12 mouse cellular contexts compared by ENCODE assay signal in genomic region chr9:118877365-118878008, GRCm38 (mm10). TPM values are rescaled to one million over a fixed set of nuclear protein-coding genes. Genes with fewer than 3 reads are reported as not detected.
DNase-seq lines count a peak whose midpoint lies in the region; ATAC-seq and TF ChIP-seq lines count a peak whose summit lies in the region.
"Had no signal": no experiment of that assay in that cellular context is flagged by ENCODE, and none has a peak within 500 bp of the region (broad histone marks: within the 10 kb centered on the region; RNA-seq: fewer than 3 reads in every experiment).

No protein-coding gene starts in this region.

- H3K9me3 ChIP-seq in kidney, embryonic 15.5 days (replicated peaks) = no peaks in the 10 kb centered on the region
- no peaks in the 10 kb centered on the region for H3K9me3 ChIP-seq in heart, embryonic 11.5 days (replicated peaks; ENCODE audit: control insufficient read depth, low read length)
- H3K9me3 ChIP-seq in intestine, postnatal 0 days (ENCODE audit: control insufficient read depth) = no peaks in the 10 kb centered on the region
- H3K9me3 ChIP-seq: forebrain, embryonic 10.5 days had no signal

- 71% methylated on average over 7 of the region's 7 CpGs for WGBS in kidney, embryonic 15.5 days
- WGBS in heart, embryonic 11.5 days (ENCODE audit: insufficient replicate concordance) = 60% methylated on average over 7 of the region's 7 CpGs
- 82% methylated on average over 7 of the region's 7 CpGs for WGBS in intestine, postnatal 0 days
- WGBS in small intestine, adult 2 months = 71% methylated on average over 7 of the region's 7 CpGs

- no peak for TF ChIP-seq POLR2A in small intestine, adult 2 months (IDR thresholded peaks at IDR 0.05; ENCODE audit: low read depth, low read length)

- TF ChIP-seq CTCF in intestine, postnatal 0 days (IDR thresholded peaks at IDR 0.05; ENCODE audit: low read depth) = no peak
- TF ChIP-seq CTCF in small intestine, adult 2 months (IDR thresholded peaks at IDR 0.05; ENCODE audit: extremely low read depth, insufficient read length, insufficient replicate concordance, low read depth, low read length) = no peak

- no peak for ATAC-seq in kidney, embryonic 15.5 days (replicated peaks; ENCODE audit: low FRiP score)
- no peak for ATAC-seq in heart, embryonic 11.5 days (replicated peaks; ENCODE audit: insufficient number of reproducible peaks, low FRiP score, low TSS enrichment)
- ATAC-seq in intestine, postnatal 0 days = no peak

- peaks cover 54% of the 10 kb centered on the region for H3K36me3 ChIP-seq in kidney, embryonic 15.5 days
- 0 out of 2 replicates have a peak, but pooled peaks cover 3% of the 10 kb centered on the region for H3K36me3 ChIP-seq in heart, embryonic 11.5 days (ENCODE audit: control insufficient read depth, insufficient read depth, low read length)
- no peaks in the 10 kb centered on the region for H3K36me3 ChIP-seq in intestine, postnatal 0 days (ENCODE audit: control insufficient read depth, insufficient read depth)
- no peaks in the 10 kb centered on the region for H3K36me3 ChIP-seq in small intestine, adult 2 months (ENCODE audit: control insufficient read depth, insufficient read depth, low read length)

- H3K9ac ChIP-seq in kidney, embryonic 15.5 days = no peak overlapping the region
- H3K9ac ChIP-seq in heart, embryonic 11.5 days (ENCODE audit: low read depth, low read length) = no peak overlapping the region
- H3K9ac ChIP-seq in intestine, postnatal 0 days (ENCODE audit: low read depth, low read length) = no peak overlapping the region

- no peaks in the 10 kb centered on the region for H3K27me3 ChIP-seq in kidney, embryonic 15.5 days
- no peaks in the 10 kb centered on the region for H3K27me3 ChIP-seq in heart, embryonic 11.5 days (ENCODE audit: control insufficient read depth, insufficient read depth, low read length)
- H3K27me3 ChIP-seq in intestine, postnatal 0 days (replicated peaks; ENCODE audit: control insufficient read depth, insufficient read depth, low read length) = no peaks in the 10 kb centered on the region
- H3K27me3 ChIP-seq in small intestine, adult 2 months (ENCODE audit: control insufficient read depth, insufficient read depth, low read length) = no peaks in the 10 kb centered on the region

- no peak overlapping the region for H3K4me2 ChIP-seq in kidney, embryonic 15.5 days
- H3K4me2 ChIP-seq in heart, embryonic 11.5 days = no peak overlapping the region
- no peak overlapping the region for H3K4me2 ChIP-seq in intestine, postnatal 0 days (replicated peaks; ENCODE audit: low read depth)

- no peak for DNase-seq in kidney, adult 9 months
- no peak for DNase-seq in right cerebral cortex, adult 2 months (ENCODE audit: low spot score in 2 of 2)
- DNase-seq in retina, embryonic 14.5 days (ENCODE audit: low spot score) = no peak
- DNase-seq: kidney, adult 11 months; layer of hippocampus, postnatal 36 days; thymus, postnatal 36 days had no signal

- H3K4me3 ChIP-seq in kidney, embryonic 15.5 days (replicated peaks) = no peak overlapping the region
- no peak overlapping the region for H3K4me3 ChIP-seq in heart, embryonic 11.5 days (ENCODE audit: low read depth, low read length)
- no peak overlapping the region for H3K4me3 ChIP-seq in intestine, postnatal 0 days (ENCODE audit: low read depth, low read length)
- no peak overlapping the region for H3K4me3 ChIP-seq in small intestine, adult 2 months (ENCODE audit: low read depth, low read length)
- H3K4me3 ChIP-seq: forebrain, embryonic 10.5 days; myocyte had no signal

- H3K4me1 ChIP-seq in kidney, embryonic 15.5 days = peaks cover 31% of the 10 kb centered on the region
- H3K4me1 ChIP-seq in heart, embryonic 11.5 days (ENCODE audit: control insufficient read depth, insufficient read depth, low read length) = peaks cover 20% of the 10 kb centered on the region
- H3K4me1 ChIP-seq in intestine, postnatal 0 days (replicated peaks; ENCODE audit: control insufficient read depth, insufficient read depth, low read length) = no peaks in the 10 kb centered on the region
- H3K4me1 ChIP-seq in small intestine, adult 2 months (ENCODE audit: control insufficient read depth, insufficient read depth, insufficient read length, low read length) = no peaks in the 10 kb centered on the region

- peak overlapping the region; percentile 68 for H3K27ac ChIP-seq in kidney, embryonic 15.5 days
- peak overlapping the region; percentile 64 for H3K27ac ChIP-seq in heart, embryonic 11.5 days (ENCODE audit: low read depth, low read length)
- H3K27ac ChIP-seq in intestine, postnatal 0 days (ENCODE audit: low read depth, low read length) = 0 out of 2 replicates have a peak overlapping the region, but pooled peaks have one; percentile 35
- H3K27ac ChIP-seq in small intestine, adult 2 months (ENCODE audit: insufficient read depth, low read depth, low read length) = peak overlapping the region; percentile 64; the same call in 1 of the 2 replicates
- H3K27ac ChIP-seq: forebrain, embryonic 10.5 days had no signal

RNA-seq across cellular contexts. Expression of gene Ctdspl, which starts 48.8 kb away (rescaled TPM):
- polyA plus RNA-seq in kidney, embryonic 15.5 days (2015; fragmentation: Nextera tagmentation; extraction: Ambion mirVana) = 24.9 and 26.2 TPM in 2 replicates
- polyA plus RNA-seq in heart, embryonic 11.5 days (2014; fragmentation: Nextera tagmentation; extraction: Ambion mirVana) = 8.5 and 10.5 TPM in 2 replicates
- polyA plus RNA-seq in intestine, postnatal 0 days (2015; fragmentation: Nextera tagmentation; extraction: Ambion mirVana) = 17.0 and 20.7 TPM in 2 replicates
- polyA plus RNA-seq in small intestine, adult 2 months (2012; rRNA removed) = 8.9 and 29.3 TPM in 2 replicates
